ENCODE assay signal across 8 mouse cellular contexts in the genomic region with DNA sequence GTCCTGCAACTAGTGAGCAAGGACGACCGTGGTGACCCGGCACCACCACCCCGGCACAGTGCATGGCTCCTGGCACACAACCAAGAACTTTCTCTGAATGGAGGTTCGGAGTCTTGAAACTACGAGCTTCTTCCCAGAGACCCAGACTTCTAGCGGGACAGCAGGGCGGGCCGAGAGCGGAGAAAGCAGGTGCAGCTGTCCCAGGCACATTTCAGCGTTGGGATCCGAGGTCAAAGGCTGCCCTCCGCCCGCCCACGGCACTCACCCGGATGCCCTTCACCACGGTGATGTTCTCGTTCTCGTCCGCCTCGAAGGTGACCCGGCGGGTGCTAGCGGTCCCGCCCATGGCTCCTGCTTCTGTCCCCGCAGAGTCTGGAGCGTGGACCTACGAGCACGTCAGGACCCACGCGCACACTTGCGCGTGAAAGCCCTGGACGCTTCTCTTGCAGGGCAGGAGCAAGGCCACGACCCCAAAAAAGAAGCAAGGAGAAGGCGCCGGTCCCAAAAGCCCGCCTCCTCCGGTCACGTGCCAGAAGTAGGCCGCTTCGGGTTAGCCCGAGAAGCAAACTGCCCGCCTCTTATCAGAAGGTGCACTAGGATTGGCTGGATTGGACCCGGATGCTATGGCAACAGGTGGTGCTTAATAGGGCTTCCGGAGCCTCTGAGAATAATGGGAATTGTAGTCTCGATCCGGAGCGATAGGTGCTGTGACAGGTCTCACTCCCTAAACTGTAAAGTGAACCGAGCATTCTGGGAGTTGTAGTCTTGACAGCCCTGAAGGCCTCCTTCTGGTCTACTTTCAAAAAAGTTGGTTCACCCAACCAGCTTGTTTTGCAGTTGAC. TPM values are rescaled to one million over a fixed set of nuclear protein-coding genes. Genes with fewer than 3 reads are reported as not detected.
DNase-seq lines count a peak whose midpoint lies in the region; ATAC-seq lines count a peak whose summit lies in the region.

Chchd3 (minus strand) TSS at position 526 of the 842 bp plus-strand sequence.

- peak; percentile 87 to 88 for DNase-seq in adrenal gland, adult 18-20 months (ENCODE audit: low spot score in 2 of 2)
- peak; percentile 97 for DNase-seq in embryo, embryonic 11 days
- DNase-seq in gastrocnemius, postnatal 25 days = peak; percentile 98
- peak; percentile 94 for DNase-seq in intestine, embryonic 14.5 days (ENCODE audit: low spot score)
- peak; percentile 97 to 99 for DNase-seq in left cerebral cortex, postnatal 14 days (ENCODE audit: low spot score in 2 of 2)
- peak; percentile 96 for DNase-seq in mesoderm, embryonic 11.5 days (ENCODE audit: low read depth, low spot score)
- peak; percentile 97 to 99 for DNase-seq in right cerebral cortex, postnatal 36 days (ENCODE audit: low spot score in 2 of 2)
- peak; percentile 97 for DNase-seq in yolk sac, embryonic 10.5 days (ENCODE audit: low spot score)

- H3K27ac ChIP-seq in intestine, embryonic 14.5 days (ENCODE audit: low read depth) = peak within 1 kb of the TSS; percentile 27; the same call in 1 of the 2 replicates

- peaks cover 4% of the 10 kb centered on the region; the same call in 1 of the 2 replicates for H3K4me1 ChIP-seq in intestine, embryonic 14.5 days (replicated peaks; ENCODE audit: control insufficient read depth, insufficient read depth, low read length)

- intact Hi-C loops in left cerebral cortex, postnatal 14 days (cut with DNase I) = no loop called here

- H3K4me3 ChIP-seq in intestine, embryonic 14.5 days (ENCODE audit: low read depth, low read length) = peak within 1 kb of the TSS; percentile 95

- H3K27me3 ChIP-seq in intestine, embryonic 14.5 days (replicated peaks; ENCODE audit: control insufficient read depth, insufficient read depth, low read length) = no peaks in the 10 kb centered on the region

- peak; percentile 100 for ATAC-seq in intestine, embryonic 14.5 days (replicated peaks; ENCODE audit: low FRiP score, low TSS enrichment, low read depth)

- H3K4me2 ChIP-seq in intestine, embryonic 14.5 days (ENCODE audit: low read length) = peak within 1 kb of the TSS; percentile 93

- H3K36me3 ChIP-seq in intestine, embryonic 14.5 days (ENCODE audit: control insufficient read depth, insufficient read depth, low read length) = peaks cover 4% of the 10 kb centered on the region

- under 1% methylated on average over 50 of the region's 50 CpGs for WGBS in intestine, embryonic 14.5 days

- no peaks in the 10 kb centered on the region for H3K9me3 ChIP-seq in intestine, embryonic 14.5 days (ENCODE audit: control insufficient read depth, low read length)

- H3K9ac ChIP-seq in intestine, embryonic 14.5 days (ENCODE audit: low read length) = peak within 1 kb of the TSS; percentile 75

RNA-seq across cellular contexts. Expression of gene Chchd3, which starts in this region (rescaled TPM):
- 100 to 1,000 TPM; 173 to 251 TPM for total RNA-seq in adrenal gland, adult 18-20 months (2021)
- total RNA-seq in gastrocnemius, postnatal 25 days (2021) = 100 to 1,000 TPM; 366 to 394 TPM
- 120 and 125 TPM in 2 replicates for polyA plus RNA-seq in intestine, embryonic 14.5 days (2014; fragmentation: Nextera tagmentation; extraction: Ambion mirVana)
- 10 to 100 TPM; 90.8 to 92.6 TPM for total RNA-seq in left cerebral cortex, postnatal 14 days (2021)

Comparison
In these comparisons a context has a peak if more than half of its experiments do, and no peak if none do; other contexts are left out.
1. Peak in every context shown above with its lines: DNase-seq, ATAC-seq, H3K4me3 ChIP-seq and H3K27ac ChIP-seq.